Mouse (Mus musculus): ENCODE data around the gene Cdrt4. TPM values are rescaled to one million over a fixed set of nuclear protein-coding genes. Genes with fewer than 3 reads are reported as not detected.
A peak's percentile ranks its signal among the peaks of the same experiment; 100 is the strongest.

The Cdrt4 gene
- total RNA-seq (2014; rRNA removed), result not detected in 2 replicates
- polyA plus RNA-seq (2012; rRNA removed), result not detected in 2 replicates

DNA sequence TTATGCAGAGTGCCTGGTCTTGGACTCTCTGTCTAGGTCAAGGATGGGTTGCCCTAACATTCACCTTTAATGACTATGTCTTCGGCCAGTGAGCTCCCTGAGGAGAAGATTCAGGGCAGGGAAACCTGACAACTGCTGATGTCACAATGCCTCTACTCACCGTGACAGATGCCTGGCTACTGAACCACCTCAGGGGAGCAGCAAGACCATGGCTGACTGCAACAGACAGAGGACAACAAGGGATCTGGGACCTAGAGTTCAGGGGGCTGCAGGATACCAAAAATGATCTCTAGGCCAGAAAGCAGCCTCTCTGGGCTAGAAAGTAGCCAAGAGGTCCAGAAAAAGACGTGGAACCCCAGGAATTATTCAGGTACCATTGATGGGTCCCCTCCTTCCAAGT lies at the start of gene Cdrt4:
Cdrt4 (plus strand) TSS at position 182 of the 400 bp plus-strand sequence.
- 90% methylated on average over 3 of the region's 3 CpGs for WGBS
- Histone ChIP-seq H3K27ac (replicated peaks; ENCODE audit: insufficient read depth, low read depth, low read length) (no peak within 1 kb of the TSS), H3K4me1 (ENCODE audit: control insufficient read depth, insufficient read depth, low read length) (peaks cover 3% of the 10 kb centered on the region), H3K9ac (ENCODE audit: low read depth, low read length) (no peak within 1 kb of the TSS), H3K4me3 (ENCODE audit: insufficient read depth, low read depth, low read length) (no peak within 1 kb of the TSS), H3K27me3 (ENCODE audit: control insufficient read depth, insufficient read depth, low read length) (peaks cover 5% of the 10 kb centered on the region; the same call in 1 of the 2 replicates), H3K79me2 (ENCODE audit: control insufficient read depth, insufficient read depth, low read length) (no peaks in the 10 kb centered on the region), H3K36me3 (ENCODE audit: control insufficient read depth, insufficient read depth, low read length) (no peaks in the 10 kb centered on the region)
- TF ChIP-seq POLR2A (IDR thresholded peaks at IDR 0.05; ENCODE audit: extremely low read depth, insufficient read depth, low read length), result no peak
- no peak for TF ChIP-seq CTCF (IDR thresholded peaks at IDR 0.05; ENCODE audit: low read depth, low read length)
- DNase-seq (ENCODE audit: extremely low read depth, low read depth, low spot score), result no peak

DNA sequence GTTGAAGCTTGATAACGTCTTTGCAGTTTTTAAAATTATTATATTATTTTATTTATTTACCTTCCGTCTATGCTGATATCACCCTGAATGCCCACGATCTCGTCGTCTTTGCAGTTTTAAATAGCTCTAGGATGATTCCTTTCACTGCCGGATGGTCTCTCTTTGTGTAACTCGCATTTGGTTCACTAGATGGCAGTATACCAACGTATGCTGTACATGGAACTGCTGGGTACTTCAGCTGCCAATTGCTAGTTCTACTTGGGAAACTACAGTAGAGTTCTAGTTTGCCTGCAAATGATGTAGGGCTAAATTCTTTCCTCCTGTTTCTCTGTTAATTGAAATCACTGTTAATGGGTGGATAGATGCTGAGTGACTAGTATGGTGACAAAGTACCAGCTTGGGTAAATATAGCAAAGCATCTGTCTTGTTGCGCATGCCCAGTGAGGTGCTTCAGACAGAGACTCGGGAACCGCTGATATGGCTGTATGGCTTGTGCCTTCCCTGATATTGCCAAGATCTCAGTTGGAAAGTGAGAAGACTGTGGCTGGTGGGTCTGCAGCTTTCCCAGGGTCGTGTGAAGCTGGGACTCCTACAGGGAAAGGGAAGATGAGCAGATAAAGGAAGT lies 49.2 kb upstream of the Cdrt4 start:
- Histone ChIP-seq H3K36me3 (ENCODE audit: control insufficient read depth, insufficient read depth, low read length) (no peaks in the 10 kb centered on the region; the same call in 1 of the 2 replicates), H3K4me3 (ENCODE audit: insufficient read depth, low read depth, low read length) (no peak overlapping the region), H3K27me3 (ENCODE audit: control insufficient read depth, insufficient read depth, low read length) (no peaks in the 10 kb centered on the region), H3K4me1 (ENCODE audit: control insufficient read depth, insufficient read depth, low read length) (no peaks in the 10 kb centered on the region), H3K79me2 (ENCODE audit: control insufficient read depth, insufficient read depth, low read length) (no peaks in the 10 kb centered on the region), H3K9ac (ENCODE audit: low read depth, low read length) (no peak overlapping the region), H3K27ac (replicated peaks; ENCODE audit: insufficient read depth, low read depth, low read length) (no peak overlapping the region)
- WGBS, result 31% methylated on average over 12 of the region's 12 CpGs
- peak; percentile 59 for DNase-seq (ENCODE audit: extremely low read depth, low read depth, low spot score)
- TF ChIP-seq POLR2A (IDR thresholded peaks at IDR 0.05; ENCODE audit: extremely low read depth, insufficient read depth, low read length) (no peak), CTCF (IDR thresholded peaks at IDR 0.05; ENCODE audit: low read depth, low read length) (peak; percentile 56)

DNA sequence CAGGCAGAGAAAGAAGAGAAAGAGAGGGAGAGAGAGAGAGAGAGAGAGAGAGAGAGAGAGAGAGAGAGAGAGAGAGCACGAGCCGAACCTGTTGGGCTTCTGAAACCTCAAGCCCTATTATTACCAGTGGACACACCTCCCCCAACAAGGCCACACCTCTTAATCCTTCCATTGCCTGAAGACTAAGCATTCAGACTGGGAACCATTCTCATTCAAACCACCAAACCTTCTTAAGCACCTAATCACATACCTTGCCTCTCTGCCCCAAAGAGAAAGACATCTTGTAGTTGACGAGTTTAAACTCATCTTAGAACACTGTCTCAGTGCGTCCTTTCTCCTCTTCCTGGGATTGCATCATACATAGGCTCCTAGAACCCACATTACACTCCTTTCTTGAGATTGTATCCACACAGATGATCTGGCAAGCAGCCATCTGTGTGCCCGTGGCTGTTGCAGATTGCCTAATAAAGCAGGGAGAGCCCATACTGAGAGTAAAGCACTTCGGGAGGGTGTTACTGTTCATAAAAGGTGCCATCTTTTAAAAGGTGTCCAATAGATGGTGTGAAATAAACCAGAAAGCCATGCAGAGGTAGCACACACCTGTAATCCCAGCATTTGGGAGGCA lies 47.0 kb upstream of the Cdrt4 start:
- WGBS, result 75% methylated on average over 6 of the region's 6 CpGs
- H3K4me1 ChIP-seq (ENCODE audit: control insufficient read depth, insufficient read depth, low read length), result no peaks in the 10 kb centered on the region

DNA sequence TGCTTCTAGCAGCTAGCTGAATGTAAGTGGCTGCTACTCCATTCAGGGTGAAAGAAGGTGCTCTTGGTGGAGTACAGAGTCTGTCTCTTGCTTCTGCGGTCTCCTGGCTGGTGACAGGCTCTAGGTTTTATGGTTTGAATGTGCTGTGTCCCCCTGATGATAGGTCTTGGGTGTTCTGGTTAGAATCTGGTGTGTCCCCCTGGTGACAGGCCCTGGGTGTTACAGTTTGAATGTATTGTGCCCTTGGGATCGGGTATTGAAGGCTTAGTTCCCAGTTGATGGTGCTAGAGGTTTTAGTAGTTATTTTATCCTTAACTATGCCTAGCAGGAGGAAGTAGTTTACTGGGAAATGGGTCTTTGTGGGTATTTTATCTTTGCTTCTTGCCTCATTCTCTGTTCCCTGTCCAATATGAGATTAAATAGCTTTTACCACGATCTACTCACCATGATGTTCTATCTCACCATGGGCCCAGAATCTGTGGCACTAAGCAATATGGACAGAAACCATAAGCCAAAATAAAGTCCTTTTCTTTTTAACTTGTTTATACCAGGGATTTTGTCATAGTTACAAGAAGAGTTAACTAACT lies 41.2 kb upstream of the Cdrt4 start:
- Histone ChIP-seq H3K79me2 (ENCODE audit: control insufficient read depth, insufficient read depth, low read length) (no peaks in the 10 kb centered on the region), H3K36me3 (ENCODE audit: control insufficient read depth, insufficient read depth, low read length) (no peaks in the 10 kb centered on the region), H3K4me3 (ENCODE audit: insufficient read depth, low read depth, low read length) (no peak overlapping the region), H3K4me1 (ENCODE audit: control insufficient read depth, insufficient read depth, low read length) (no peaks in the 10 kb centered on the region), H3K27ac (replicated peaks; ENCODE audit: insufficient read depth, low read depth, low read length) (no peak overlapping the region), H3K9ac (ENCODE audit: low read depth, low read length) (no peak overlapping the region), H3K27me3 (ENCODE audit: control insufficient read depth, insufficient read depth, low read length) (no peaks in the 10 kb centered on the region)
- 86% methylated on average over 3 of the region's 3 CpGs for WGBS
- TF ChIP-seq POLR2A (IDR thresholded peaks at IDR 0.05; ENCODE audit: extremely low read depth, insufficient read depth, low read length) (no peak), CTCF (IDR thresholded peaks at IDR 0.05; ENCODE audit: low read depth, low read length) (peak; percentile 4; the same call in 1 of the 2 replicates)
- no peak for DNase-seq (ENCODE audit: extremely low read depth, low read depth, low spot score)

More for the DNA sequence above, 47.0 kb upstream of the Cdrt4 start:
- no peaks in the 10 kb centered on the region for H3K27me3 ChIP-seq (ENCODE audit: control insufficient read depth, insufficient read depth, low read length)
- no peak for DNase-seq (ENCODE audit: extremely low read depth, low read depth, low spot score)
- no peak overlapping the region for H3K4me3 ChIP-seq (ENCODE audit: insufficient read depth, low read depth, low read length)
- no peaks in the 10 kb centered on the region for H3K36me3 ChIP-seq (ENCODE audit: control insufficient read depth, insufficient read depth, low read length)
- H3K9ac ChIP-seq (ENCODE audit: low read depth, low read length), result no peak overlapping the region
- no peaks in the 10 kb centered on the region for H3K79me2 ChIP-seq (ENCODE audit: control insufficient read depth, insufficient read depth, low read length)
- H3K27ac ChIP-seq (replicated peaks; ENCODE audit: insufficient read depth, low read depth, low read length), result no peak overlapping the region
- no peak for TF ChIP-seq POLR2A (IDR thresholded peaks at IDR 0.05; ENCODE audit: extremely low read depth, insufficient read depth, low read length)
- TF ChIP-seq CTCF (IDR thresholded peaks at IDR 0.05; ENCODE audit: low read depth, low read length), result no peak

DNA sequence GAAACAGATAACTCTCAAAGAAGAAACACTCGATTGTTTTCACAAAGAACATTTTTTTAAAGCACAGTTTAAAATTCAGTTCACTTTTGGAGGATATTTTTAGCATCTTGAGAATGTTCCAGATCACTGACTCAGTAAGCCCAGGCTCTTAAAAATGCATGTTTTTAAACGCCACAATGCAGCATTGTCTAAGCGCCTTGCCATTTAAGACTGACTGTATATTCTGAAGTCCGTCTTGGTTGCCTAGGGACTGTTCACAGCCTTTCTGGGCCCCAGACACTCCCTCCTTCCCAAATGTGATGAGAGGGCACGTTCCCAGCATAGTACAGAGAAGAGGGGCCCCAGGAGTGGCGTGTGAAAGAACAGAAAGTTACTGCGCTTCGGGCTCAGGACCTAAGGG lies 39.6 kb upstream of the Cdrt4 start:
- Histone ChIP-seq H3K9ac (ENCODE audit: low read depth, low read length) (no peak overlapping the region), H3K4me1 (ENCODE audit: control insufficient read depth, insufficient read depth, low read length) (no peaks in the 10 kb centered on the region), H3K4me3 (ENCODE audit: insufficient read depth, low read depth, low read length) (no peak overlapping the region), H3K36me3 (ENCODE audit: control insufficient read depth, insufficient read depth, low read length) (no peaks in the 10 kb centered on the region), H3K27me3 (ENCODE audit: control insufficient read depth, insufficient read depth, low read length) (no peaks in the 10 kb centered on the region), H3K79me2 (ENCODE audit: control insufficient read depth, insufficient read depth, low read length) (no peaks in the 10 kb centered on the region), H3K27ac (replicated peaks; ENCODE audit: insufficient read depth, low read depth, low read length) (no peak overlapping the region)
- 88% methylated on average over 8 of the region's 8 CpGs for WGBS
- no peak for DNase-seq (ENCODE audit: extremely low read depth, low read depth, low spot score)
- no peak for TF ChIP-seq POLR2A (IDR thresholded peaks at IDR 0.05; ENCODE audit: extremely low read depth, insufficient read depth, low read length)
- TF ChIP-seq CTCF (IDR thresholded peaks at IDR 0.05; ENCODE audit: low read depth, low read length), result no peak
